Mouse (Mus musculus): Measurements from ENCODE around the gene Arl5b.

The Arl5b gene

GRCm38 (mm10) chr2:15049117-15049873 lies at the start of gene Arl5b:
Arl5b (plus strand) TSS chr2:15049395.
- in situ Hi-C loops (cut with MboI, MseI) = no loop called here

GRCm38 (mm10) chr2:15007531-15007930 lies 41.7 kb upstream of the Arl5b start:
- in situ Hi-C loops (cut with MboI, MseI) = no loop called here

GRCm38 (mm10) chr2:15008072-15008471 lies 41.1 kb upstream of the Arl5b start:
- in situ Hi-C loops (cut with MboI, MseI) = no loop called here

- in situ Hi-C loops (cut with MboI, MseI) = no loop called here
Measured at GRCm38 (mm10) chr2:15026817-15027216, 22.4 kb upstream of the Arl5b start.

GRCm38 (mm10) chr2:15027816-15028215 lies 21.4 kb upstream of the Arl5b start:
- in situ Hi-C loops (cut with MboI, MseI) = no loop called here

GRCm38 (mm10) chr2:15038705-15039104 lies 10.5 kb upstream of the Arl5b start:
- in situ Hi-C loops (cut with MboI, MseI) = no loop called here

- in situ Hi-C loops (cut with MboI, MseI) = no loop called here
Measured at GRCm38 (mm10) chr2:15040326-15040725, 8.9 kb upstream of the Arl5b start.

- in situ Hi-C loops (cut with MboI, MseI) = loop anchor here (25.0 kb wide), 2 partner anchors 992 to 1342 kb away; partner anchors contain the start of genes Hacd1 and Stam
Measured at GRCm38 (mm10) chr2:15054496-15054895, 5.3 kb downstream of the Arl5b start.

- in situ Hi-C loops (cut with MboI, MseI) = loop anchor here (25.0 kb wide), 2 partner anchors 993 to 1343 kb away; partner anchors contain the start of genes Hacd1 and Stam
Measured at GRCm38 (mm10) chr2:15054945-15055637, 5.9 kb downstream of the Arl5b start, which contains the start of gene Nsun6. Nsun6 (minus strand) TSS chr2:15055069.

GRCm38 (mm10) chr2:15055741-15056151 lies 6.6 kb downstream of the Arl5b start:
- in situ Hi-C loops (cut with MboI, MseI) = loop anchor here (25.0 kb wide), 2 partner anchors 993 to 1343 kb away; partner anchors contain the start of genes Hacd1 and Stam

- in situ Hi-C loops (cut with MboI, MseI) = loop anchor here (25.0 kb wide), 2 partner anchors 996 to 1346 kb away; partner anchors contain the start of genes Hacd1 and Stam
Measured at GRCm38 (mm10) chr2:15058227-15058626, 9.0 kb downstream of the Arl5b start.

GRCm38 (mm10) chr2:15060856-15061255 lies 11.7 kb downstream of the Arl5b start:
- in situ Hi-C loops (cut with MboI, MseI) = loop anchor here (25.0 kb wide), 2 partner anchors 999 to 1349 kb away; partner anchors contain the start of genes Hacd1 and Stam

- in situ Hi-C loops (cut with MboI, MseI) = loop anchor here (25.0 kb wide), 2 partner anchors 1002 to 1352 kb away; partner anchors contain the start of genes Hacd1 and Stam
Measured at GRCm38 (mm10) chr2:15063815-15064214, 14.6 kb downstream of the Arl5b start.

GRCm38 (mm10) chr2:15064380-15065269 lies 15.4 kb downstream of the Arl5b start:
- in situ Hi-C loops (cut with MboI, MseI) = loop anchor here (25.0 kb wide), 2 partner anchors 1002 to 1352 kb away; partner anchors contain the start of genes Hacd1 and Stam

GRCm38 (mm10) chr2:15065447-15065846 lies 16.3 kb downstream of the Arl5b start:
- in situ Hi-C loops (cut with MboI, MseI) = loop anchor here (25.0 kb wide), 2 partner anchors 1003 to 1353 kb away; partner anchors contain the start of genes Hacd1 and Stam

- in situ Hi-C loops (cut with MboI, MseI) = loop anchor here (25.0 kb wide), 2 partner anchors 1005 to 1355 kb away; partner anchors contain the start of genes Hacd1 and Stam
Measured at GRCm38 (mm10) chr2:15067091-15067490, 17.9 kb downstream of the Arl5b start.

GRCm38 (mm10) chr2:15083702-15084101 lies 34.5 kb downstream of the Arl5b start:
- in situ Hi-C loops (cut with MboI, MseI) = no loop called here

GRCm38 (mm10) chr2:15087308-15087707 lies 38.1 kb downstream of the Arl5b start:
- in situ Hi-C loops (cut with MboI, MseI) = no loop called here

- in situ Hi-C loops (cut with MboI, MseI) = no loop called here
Measured at GRCm38 (mm10) chr2:15096514-15097090, 47.4 kb downstream of the Arl5b start.

- in situ Hi-C loops (cut with MboI, MseI) = no loop called here
Measured at GRCm38 (mm10) chr2:15104386-15104785, 55.2 kb downstream of the Arl5b start.

GRCm38 (mm10) chr2:15111290-15111689 lies 62.1 kb downstream of the Arl5b start:
- in situ Hi-C loops (cut with MboI, MseI) = no loop called here

Measured in T-helper 2 cell (primary cell).